Mouse (Mus musculus) lung, embryonic 15.5 days (tissue): ENCODE measurements around the gene Gm20509. TPM values are rescaled to one million over a fixed set of nuclear protein-coding genes. Genes with fewer than 3 reads are reported as not detected.

Experiments
- ATAC-seq: fragments of 200-750 bp; cut with Nextera tagmentation; 2 replicates; pipeline ENCODE4 v1.8.0; 2017; ENCODE audit warnings: moderate number of reproducible peaks, borderline replicate concordance; ENCODE audit not compliant: low FRiP score, low TSS enrichment; ENCODE audit errors: extremely low read depth
- H3K27ac ChIP-seq: fragments of 300-500 bp; sonication (generic); 2 replicates; pipeline ENCODE4 v1.5.1; 2015; ENCODE audit warnings: moderate library complexity, mild to moderate bottlenecking, inconsistent platforms
- H3K27me3 ChIP-seq: fragments of 300-500 bp; sonication (generic); 2 replicates; pipeline ENCODE4 v1.6.1; 2015; ENCODE audit warnings: inconsistent platforms
- H3K36me3 ChIP-seq: fragments of 300-500 bp; sonication (generic); 2 replicates; pipeline ENCODE4 v1.6.1; 2015; ENCODE audit warnings: inconsistent platforms
- H3K4me1 ChIP-seq: fragments of 300-500 bp; sonication (generic); 2 replicates; pipeline ENCODE4 v1.6.1; 2015; ENCODE audit warnings: inconsistent platforms
- H3K4me2 ChIP-seq: fragments of 300-500 bp; sonication (generic); 2 replicates; pipeline ENCODE4 v1.6.1; 2015; ENCODE audit warnings: inconsistent platforms, mild to moderate bottlenecking, moderate library complexity
- H3K4me3 ChIP-seq: fragments of 300-500 bp; sonication (generic); 2 replicates; pipeline ENCODE4 v1.5.1; 2015; ENCODE audit warnings: mild to moderate bottlenecking, inconsistent platforms
- H3K9ac ChIP-seq: fragments of 300-500 bp; sonication (generic); 2 replicates; pipeline ENCODE4 v1.6.1; 2015; ENCODE audit warnings: inconsistent platforms
- H3K9me3 ChIP-seq: fragments of 300-500 bp; sonication (generic); 2 replicates; pipeline ENCODE4 v1.6.1; 2016; ENCODE audit warnings: inconsistent platforms
- WGBS: fragments of 180-500 bp; shearing (Covaris S2); methylation state at CpG from one replicate; pipeline ENCODE4 v1.1.7; 2015; 5-methylcytosine and 5-hydroxymethylcytosine counted together
- polyA plus RNA-seq: library from polyadenylated mRNA; unstranded; fragments of >200 nt; fragmentation: Nextera tagmentation; extraction: Ambion mirVana; gene quantifications from 2 replicates; pipeline ENCODE4 v1.2.1, GENCODE M21; 2015

Gene Gm20509
- polyA plus RNA-seq, 1 experiment from 2014 or later: not detected

DNA sequence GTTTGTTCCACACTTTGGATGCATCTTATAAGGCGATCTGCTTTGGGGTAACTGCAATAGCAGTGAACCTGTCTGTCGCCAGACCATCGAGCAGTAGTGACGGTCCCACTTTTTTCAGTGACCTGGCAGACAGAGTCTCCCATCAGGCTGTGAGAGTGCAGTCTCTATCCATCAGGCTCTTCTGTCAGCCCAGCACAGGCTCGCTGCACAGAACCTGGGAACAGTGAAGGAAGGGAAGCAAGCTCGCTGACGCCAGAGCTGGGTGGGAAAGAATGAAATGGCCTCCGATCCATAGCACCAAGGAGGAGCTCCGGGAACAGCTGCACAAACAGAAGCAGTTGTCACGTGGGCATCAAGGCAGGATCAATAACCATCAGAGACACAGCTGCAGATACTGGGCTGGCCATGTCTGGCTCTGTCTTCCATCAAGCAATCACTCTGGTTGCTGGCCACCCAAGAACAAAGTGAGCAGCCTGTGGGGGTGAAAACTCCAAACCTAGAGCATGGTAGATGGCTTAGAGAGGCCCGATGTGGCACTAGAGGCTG is 35.1 kb downstream of the Gm20509 start:
- no peak overlapping the region for H3K27ac ChIP-seq
- H3K9me3 ChIP-seq: no peaks in the 10 kb centered on the region
- no peaks in the 10 kb centered on the region for H3K4me1 ChIP-seq
- no peak for ATAC-seq
- WGBS: 48% methylated on average over 11 of the region's 11 CpGs
- H3K36me3 ChIP-seq: no peaks in the 10 kb centered on the region
- H3K4me2 ChIP-seq: no peak overlapping the region
- H3K27me3 ChIP-seq: no peaks in the 10 kb centered on the region
- no peak overlapping the region for H3K4me3 ChIP-seq
- H3K9ac ChIP-seq: no peak overlapping the region

DNA sequence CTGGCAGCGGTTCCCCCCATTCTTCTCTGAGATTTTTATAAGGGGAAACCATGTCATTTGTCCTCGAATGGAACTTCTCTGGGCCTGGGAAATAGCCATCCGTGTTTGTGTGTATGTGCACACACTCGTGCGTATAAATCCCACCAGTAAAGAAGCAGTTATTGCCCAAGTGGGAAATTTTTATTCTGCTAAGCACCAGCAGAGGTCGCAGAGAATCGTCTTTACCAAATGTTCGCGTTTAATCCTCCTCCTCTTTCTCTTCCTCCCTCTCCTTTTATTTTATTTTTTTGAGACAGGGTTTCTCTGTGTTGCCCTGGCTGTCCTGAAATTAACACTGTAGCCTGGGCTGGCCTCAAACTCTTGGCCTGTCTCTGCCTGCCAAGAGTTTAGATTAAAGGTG is 52.1 kb downstream of the Gm20509 start:
- no peak for ATAC-seq
- 51% methylated on average over 9 of the region's 9 CpGs for WGBS

DNA sequence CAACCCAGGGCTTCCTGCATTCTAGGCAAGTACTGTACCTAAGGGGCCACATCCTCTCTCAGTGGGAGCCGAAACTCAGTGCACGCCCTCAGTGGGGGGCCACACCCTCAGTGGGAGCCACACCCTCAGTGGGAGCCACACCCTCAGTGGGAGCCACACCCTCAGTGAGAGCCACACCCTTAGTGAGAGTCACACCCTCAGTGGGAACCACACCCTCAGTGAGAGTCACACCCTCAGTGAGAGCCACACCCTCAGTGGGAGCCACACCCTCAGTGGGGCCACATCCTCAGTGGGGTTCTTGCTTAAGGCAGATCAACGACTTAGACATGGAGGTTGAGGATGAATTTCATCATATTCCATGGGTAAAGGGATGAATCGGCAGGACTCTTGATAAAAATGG is 55.7 kb downstream of the Gm20509 start:
- 84% methylated on average over 4 of the region's 4 CpGs for WGBS
- no peaks in the 10 kb centered on the region for H3K27me3 ChIP-seq

More for the DNA sequence above, 52.1 kb downstream of the Gm20509 start:
- Histone ChIP-seq H3K9ac (no peak overlapping the region), H3K4me3 (no peak overlapping the region), H3K27me3 (no peaks in the 10 kb centered on the region), H3K27ac (no peak overlapping the region), H3K36me3 (no peaks in the 10 kb centered on the region), H3K4me2 (no peak overlapping the region), H3K4me1 (no peaks in the 10 kb centered on the region), H3K9me3 (no peaks in the 10 kb centered on the region)

GRCm38 (mm10) chr9:73159265-73159664 is 57.0 kb downstream of the Gm20509 start:
- Histone ChIP-seq H3K9me3 (no peaks in the 10 kb centered on the region), H3K36me3 (no peaks in the 10 kb centered on the region), H3K4me2 (no peak overlapping the region), H3K4me3 (no peak overlapping the region), H3K4me1 (no peaks in the 10 kb centered on the region), H3K27ac (no peak overlapping the region), H3K9ac (no peak overlapping the region), H3K27me3 (no peaks in the 10 kb centered on the region)
- ATAC-seq: no peak
- 59% methylated on average over 1 of the region's 1 CpGs for WGBS

More for the DNA sequence above, 55.7 kb downstream of the Gm20509 start:
- Histone ChIP-seq H3K9me3 (no peaks in the 10 kb centered on the region), H3K9ac (no peak overlapping the region), H3K27ac (no peak overlapping the region), H3K36me3 (no peaks in the 10 kb centered on the region), H3K4me3 (no peak overlapping the region), H3K4me1 (no peaks in the 10 kb centered on the region), H3K4me2 (no peak overlapping the region)
- no peak for ATAC-seq

DNA sequence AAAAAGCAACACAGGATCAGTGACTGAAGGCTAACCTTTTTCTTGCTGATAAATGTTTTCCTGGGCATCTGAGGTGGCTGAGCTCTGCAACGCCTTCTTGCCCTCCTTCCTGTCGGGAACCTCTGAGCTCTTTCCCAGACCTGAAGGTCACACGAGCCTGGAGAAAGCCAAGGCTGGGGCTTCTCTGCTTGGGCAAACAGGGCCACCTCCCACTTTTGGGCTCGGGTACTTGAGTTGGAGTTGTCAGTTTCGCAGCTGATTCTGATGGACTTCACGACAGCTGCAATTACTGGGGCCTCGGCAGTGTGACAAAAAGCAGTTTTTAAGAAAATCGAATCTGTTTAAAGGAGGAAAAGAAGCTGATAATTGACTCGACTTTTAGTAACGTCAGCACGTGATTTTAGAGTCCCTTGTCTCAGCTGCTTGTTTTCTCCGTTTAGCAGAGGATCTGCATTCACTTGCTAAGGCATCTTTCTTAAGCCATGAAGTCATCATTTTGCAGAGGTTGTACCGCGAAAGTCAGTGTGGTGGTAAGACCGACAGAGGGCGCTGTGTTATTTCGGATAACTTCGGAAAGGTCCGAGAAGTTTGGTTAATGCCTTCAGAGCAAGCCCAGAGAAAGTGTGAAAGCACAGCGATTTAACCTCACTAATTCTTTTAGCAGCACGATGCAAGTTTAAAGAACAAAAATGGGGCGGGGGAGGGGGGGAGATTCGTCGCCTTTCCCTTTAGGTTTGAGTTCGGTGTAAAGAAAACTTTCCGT is 60.5 kb downstream of the Gm20509 start:
- Histone ChIP-seq H3K27me3 (no peaks in the 10 kb centered on the region), H3K4me2 (peak overlapping the region; percentile 52), H3K4me3 (peak overlapping the region; percentile 26), H3K4me1 (no peaks in the 10 kb centered on the region), H3K36me3 (no peaks in the 10 kb centered on the region), H3K27ac (no peak overlapping the region), H3K9ac (no peak overlapping the region), H3K9me3 (no peaks in the 10 kb centered on the region)
- 17% methylated on average over 26 of the region's 26 CpGs for WGBS
- ATAC-seq: peak; percentile 59; the same call in 1 of the 2 replicates

GRCm38 (mm10) chr9:73165631-73166030 is 63.4 kb downstream of the Gm20509 start:
- no peaks in the 10 kb centered on the region for H3K9me3 ChIP-seq
- no peak overlapping the region for H3K27ac ChIP-seq
- no peak for ATAC-seq
- H3K4me3 ChIP-seq: no peak overlapping the region
- 75% methylated on average over 4 of the region's 4 CpGs for WGBS
- H3K27me3 ChIP-seq: no peaks in the 10 kb centered on the region
- H3K9ac ChIP-seq: no peak overlapping the region
- no peaks in the 10 kb centered on the region for H3K36me3 ChIP-seq
- H3K4me2 ChIP-seq: no peak overlapping the region
- no peaks in the 10 kb centered on the region for H3K4me1 ChIP-seq

Other genes starting within 250 kb of the Gm20509 start
- gene Pygo1, start 176.8 kb upstream of the Gm20509 start, polyA plus RNA-seq: 3.6 and 4.1 TPM in 2 replicates
- gene Dyx1c1, start 143.7 kb upstream of the Gm20509 start, polyA plus RNA-seq: 1.2 and 1.6 TPM in 2 replicates
- gene Gm44503, start 143.6 kb upstream of the Gm20509 start, polyA plus RNA-seq: not detected in 2 replicates
- gene Ccpg1os, start 117.1 kb upstream of the Gm20509 start, polyA plus RNA-seq: 19.7 and 20.6 TPM in 2 replicates
- 28.7 and 31.3 TPM in 2 replicates for gene Ccpg1, start 117.0 kb upstream of the Gm20509 start, polyA plus RNA-seq
- gene Pigb, start 62.1 kb upstream of the Gm20509 start, polyA plus RNA-seq: 9.5 and 12.7 TPM in 2 replicates
- gene Rab27a, start 57.6 kb upstream of the Gm20509 start, polyA plus RNA-seq: 8.8 and 10.1 TPM in 2 replicates
- 0.09 TPM in 1 of 2 replicates, not detected in the other for gene Khdc3, start 634 bp upstream of the Gm20509 start, polyA plus RNA-seq
- gene Rsl24d1, start 11.0 kb downstream of the Gm20509 start, polyA plus RNA-seq: 98.4 and 108 TPM in 2 replicates